7 mouse cellular contexts compared by ENCODE assay signal in genomic region chr9:118488138-118488895, GRCm38 (mm10). TPM values are rescaled to one million over a fixed set of nuclear protein-coding genes. Genes with fewer than 3 reads are reported as not detected.
DNase-seq lines count a peak whose midpoint lies in the region; ATAC-seq lines count a peak whose summit lies in the region.

No protein-coding gene starts in this region.

- under 1% methylated on average over 28 of the region's 28 CpGs for WGBS in limb, embryonic 10.5 days

- peak; percentile 34 for DNase-seq in T-cell, adult 2 months (ENCODE audit: low spot score)
- peak; percentile 72 for DNase-seq in embryo, embryonic 9.5 days (ENCODE audit: extremely low spot score)
- peak; percentile 60 to 61 for DNase-seq in heart, postnatal 36 days
- peak; percentile 68 for DNase-seq in limb, embryonic 10.5 days (ENCODE audit: low spot score)
- DNase-seq in thymus, postnatal 0 days (ENCODE audit: low spot score), result peak; percentile 48

- H3K4me1 ChIP-seq in limb, embryonic 10.5 days, result peaks cover 34% of the 10 kb centered on the region

- no peaks in the 10 kb centered on the region for H3K36me3 ChIP-seq in limb, embryonic 10.5 days

- peak; percentile 43 for ATAC-seq in CD4-positive, CD25-positive, alpha-beta regulatory T cell, adult 4 months
- 0 out of 2 replicates have a peak, but pooled peaks have one; percentile 50 for ATAC-seq in megakaryocyte-erythroid progenitor cell, adult 5-6 weeks (replicated peaks; ENCODE audit: low FRiP score, low TSS enrichment, poor library complexity, severe bottlenecking)

- H3K9me3 ChIP-seq in limb, embryonic 10.5 days (replicated peaks), result no peaks in the 10 kb centered on the region

- no peak overlapping the region for H3K27ac ChIP-seq in limb, embryonic 10.5 days

- H3K27me3 ChIP-seq in limb, embryonic 10.5 days (ENCODE audit: low read depth, poor library complexity, severe bottlenecking), result peaks cover 82% of the 10 kb centered on the region

- H3K4me3 ChIP-seq in limb, embryonic 10.5 days, result peak overlapping the region; percentile 38

- intact Hi-C loops in heart, postnatal 36 days (cut with DNase I), result loop anchor here (2.0 kb wide), 1 partner anchor 390 kb away; no protein-coding TSS in a partner anchor

RNA-seq across cellular contexts. Expression of gene Eomes, which starts 10.3 kb away (rescaled TPM):
- under 1 TPM; 0.28 to 0.54 TPM for polyA plus RNA-seq in CD4-positive, CD25-positive, alpha-beta regulatory T cell, adult 4 months (2017; shearing (Covaris generic))
- under 1 TPM in 1 of 2 experiments, not detected in 1; 0.08 TPM for total RNA-seq in heart, postnatal 36 days (2021)
- 0.05 TPM in 1 of 2 replicates, not detected in the other for polyA plus RNA-seq in limb, embryonic 10.5 days (2016; fragmentation: Nextera tagmentation; extraction: Ambion mirVana)
- total RNA-seq in megakaryocyte-erythroid progenitor cell, adult 5-6 weeks (2014; fragmentation: Nextera tagmentation), result not detected in 2 replicates
- total RNA-seq in megakaryocyte-erythroid progenitor cell, adult 5-6 weeks (2017), result 1.2 TPM in 1 of 2 replicates, not detected in the other
- 0.06 and 0.18 TPM in 2 replicates for polyA plus RNA-seq in thymus, postnatal 0 days (2015; fragmentation: Nextera tagmentation; extraction: Ambion mirVana)

RNA-seq across cellular contexts. Expression of gene Golga4, which starts 17.8 kb away (rescaled TPM):
- polyA plus RNA-seq in CD4-positive, CD25-positive, alpha-beta regulatory T cell, adult 4 months (2017; shearing (Covaris generic)), result 10 to 100 TPM; 24.4 to 30.7 TPM
- 100 to 1,000 TPM; 303 to 350 TPM for total RNA-seq in heart, postnatal 36 days (2021)
- polyA plus RNA-seq in limb, embryonic 10.5 days (2016; fragmentation: Nextera tagmentation; extraction: Ambion mirVana), result 36.8 and 49.6 TPM in 2 replicates
- 48.5 and 49.5 TPM in 2 replicates for total RNA-seq in megakaryocyte-erythroid progenitor cell, adult 5-6 weeks (2014; fragmentation: Nextera tagmentation)
- 74.2 and 87.3 TPM in 2 replicates for total RNA-seq in megakaryocyte-erythroid progenitor cell, adult 5-6 weeks (2017)
- 28.4 and 34.1 TPM in 2 replicates for polyA plus RNA-seq in thymus, postnatal 0 days (2015; fragmentation: Nextera tagmentation; extraction: Ambion mirVana)
